Mouse (Mus musculus): ENCODE data around the gene Syt5.

GRCm38 (mm10) chr7:4497271-4497903, 50.0 kb downstream of the Syt5 start:
- TF ChIP-seq CTCF (IDR thresholded peaks at IDR 0.05; ENCODE audit: insufficient read depth, low read length): no peak
- no peak for TF ChIP-seq POLR2A (IDR thresholded peaks at IDR 0.05; ENCODE audit: borderline replicate concordance, extremely low read depth, low read depth, low read length)
